18 mouse cellular contexts compared by ENCODE assay signal in the genomic region with DNA sequence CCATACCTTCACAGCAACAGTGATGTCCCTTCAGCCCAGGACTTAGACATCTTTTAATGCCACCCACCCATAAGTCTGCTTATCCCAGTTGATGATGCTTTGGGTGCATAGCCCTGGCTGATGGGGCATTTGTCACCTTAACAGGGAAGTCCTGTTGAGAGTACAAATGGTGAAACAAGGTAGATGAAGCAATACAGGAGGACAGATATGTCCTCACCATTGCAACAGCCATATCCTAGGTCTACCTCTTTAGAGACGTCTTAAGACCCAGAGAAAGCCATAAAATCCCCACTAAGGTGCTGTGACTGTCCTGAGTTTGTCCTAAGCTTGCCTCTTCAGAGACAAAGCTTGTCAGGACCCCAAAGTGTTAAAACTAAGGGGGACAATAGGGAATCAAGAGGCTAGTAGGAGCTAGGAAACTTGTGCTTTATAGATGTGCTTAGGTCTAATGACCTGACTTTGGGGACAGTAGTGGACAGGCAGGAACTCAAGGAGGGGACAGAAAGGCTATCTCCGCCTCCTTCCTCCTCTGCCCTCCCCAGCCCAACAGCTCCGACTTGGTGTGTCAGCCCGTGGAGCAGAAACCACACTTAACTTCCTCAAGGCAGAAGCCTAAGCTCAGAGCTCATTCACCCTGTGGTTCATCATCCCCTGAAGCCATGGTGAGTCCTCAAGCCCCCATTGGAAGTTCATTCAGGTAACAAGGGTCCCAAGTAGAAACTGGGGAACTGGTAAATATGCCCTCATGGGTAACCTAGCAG. TPM values are rescaled to one million over a fixed set of nuclear protein-coding genes. Genes with fewer than 3 reads are reported as not detected.
DNase-seq lines count a peak whose midpoint lies in the region; ATAC-seq and TF ChIP-seq lines count a peak whose summit lies in the region.
"Had no signal": no experiment of that assay in that cellular context is flagged by ENCODE, and none has a peak within 500 bp of the region (broad histone marks: within the 10 kb centered on the region; RNA-seq: fewer than 3 reads in every experiment).

Gene Pram1, plus strand, starts transcription at position 541 of the 761 bp plus-strand sequence.

- H3K27me3 ChIP-seq in spleen, adult 2 months (ENCODE audit: control insufficient read depth, insufficient read depth, low read length) = no peaks in the 10 kb centered on the region
- H3K27me3 ChIP-seq in liver, embryonic 16.5 days (ENCODE audit: control insufficient read depth, insufficient read depth, low read depth, low read length) = no peaks in the 10 kb centered on the region
- H3K27me3 ChIP-seq in midbrain, embryonic 13.5 days = no peaks in the 10 kb centered on the region
- H3K27me3 ChIP-seq: heart, embryonic 13.5 days; lung, embryonic 15.5 days; neural tube, embryonic 15.5 days had no signal

- H3K36me3 ChIP-seq in spleen, adult 2 months (ENCODE audit: control insufficient read depth, insufficient read depth, low read length) = no peaks in the 10 kb centered on the region
- H3K36me3 ChIP-seq in liver, embryonic 16.5 days (ENCODE audit: control insufficient read depth, insufficient read depth) = no peaks in the 10 kb centered on the region
- H3K36me3 ChIP-seq in midbrain, embryonic 13.5 days = peaks cover 45% of the 10 kb centered on the region

- no peak within 1 kb of the TSS for H3K4me2 ChIP-seq in liver, embryonic 16.5 days (ENCODE audit: low read depth, low read length)
- no peak within 1 kb of the TSS for H3K4me2 ChIP-seq in midbrain, embryonic 13.5 days (replicated peaks)
- H3K4me2 ChIP-seq: heart, embryonic 13.5 days; lung, embryonic 15.5 days; neural tube, embryonic 15.5 days had no signal

- ATAC-seq in erythroblast, adult 5-6 weeks (replicated peaks; ENCODE audit: low FRiP score, poor library complexity, severe bottlenecking) = no peak
- no peak; the same call in 1 of the 2 replicates for ATAC-seq in liver, embryonic 16.5 days (ENCODE audit: low read depth)
- ATAC-seq in midbrain, embryonic 13.5 days = no peak
- ATAC-seq: CD4-positive, CD25-positive, alpha-beta regulatory T cell, adult 4 months had no signal

- TF ChIP-seq POLR2A in spleen, adult 2 months (IDR thresholded peaks at IDR 0.05; ENCODE audit: low read depth, low read length) = no peak

- WGBS in spleen, adult 2 months = 37% methylated on average over 4 of the region's 4 CpGs
- WGBS in liver, embryonic 16.5 days (ENCODE audit: insufficient replicate concordance) = 42% methylated on average over 4 of the region's 4 CpGs
- 95% methylated on average over 4 of the region's 4 CpGs for WGBS in midbrain, embryonic 13.5 days

- H3K27ac ChIP-seq in spleen, adult 2 months (ENCODE audit: insufficient read depth, low read length) = no peak within 1 kb of the TSS
- H3K27ac ChIP-seq in liver, embryonic 16.5 days (ENCODE audit: low read length) = peak within 1 kb of the TSS; percentile 54
- no peak within 1 kb of the TSS for H3K27ac ChIP-seq in midbrain, embryonic 13.5 days
- H3K27ac ChIP-seq: heart, embryonic 13.5 days; hindbrain, embryonic 10.5 days; kidney, postnatal 0 days; lung, embryonic 15.5 days; midbrain, embryonic 10.5 days; neural tube, embryonic 15.5 days had no signal

- H3K4me3 ChIP-seq in spleen, adult 2 months (ENCODE audit: extremely low read depth, insufficient read depth, insufficient read length) = 0 out of 2 replicates have a peak within 1 kb of the TSS, but pooled peaks have one; percentile 5
- H3K4me3 ChIP-seq in liver, embryonic 16.5 days (ENCODE audit: low read depth, low read length) = peak within 1 kb of the TSS; percentile 32
- no peak within 1 kb of the TSS for H3K4me3 ChIP-seq in midbrain, embryonic 13.5 days (replicated peaks)
- H3K4me3 ChIP-seq: heart, embryonic 13.5 days; hindbrain, embryonic 10.5 days; lung, embryonic 15.5 days; midbrain, embryonic 10.5 days; neural tube, embryonic 15.5 days had no signal

- intact Hi-C loops in left cerebral cortex, postnatal 25 days (cut with DNase I) = no loop called here

- DNase-seq in spleen, adult 2 months (ENCODE audit: low read depth in 1 of 2, low spot score in 2 of 2) = no peak
- DNase-seq in spleen, postnatal 14 days (ENCODE audit: low spot score in 2 of 2) = no peak
- no peak for DNase-seq in left cerebral cortex, postnatal 25 days (ENCODE audit: low spot score in 2 of 2)
- no peak for DNase-seq in left cerebral cortex, adult 8-10 months (ENCODE audit: low spot score in 2 of 2)
- DNase-seq: adrenal gland, postnatal 25 days; cerebellum, postnatal 10 days; gastrocnemius, postnatal 10 days; retina, postnatal 1 day had no signal

- TF ChIP-seq CTCF in spleen, adult 2 months (IDR thresholded peaks at IDR 0.05; ENCODE audit: extremely low read depth, insufficient read depth, insufficient read length, insufficient replicate concordance) = no peak

- peak within 1 kb of the TSS; percentile 11; the same call in 1 of the 2 replicates for H3K9ac ChIP-seq in liver, embryonic 16.5 days (ENCODE audit: low read depth, low read length)
- no peak within 1 kb of the TSS for H3K9ac ChIP-seq in midbrain, embryonic 13.5 days (replicated peaks)
- H3K9ac ChIP-seq: heart, embryonic 13.5 days; lung, embryonic 15.5 days; neural tube, embryonic 15.5 days had no signal

- no peaks in the 10 kb centered on the region for H3K9me3 ChIP-seq in liver, embryonic 16.5 days (replicated peaks; ENCODE audit: control insufficient read depth, low read length)
- H3K9me3 ChIP-seq in midbrain, embryonic 13.5 days = no peaks in the 10 kb centered on the region
- H3K9me3 ChIP-seq: heart, embryonic 13.5 days; hindbrain, embryonic 10.5 days; lung, embryonic 15.5 days; midbrain, embryonic 10.5 days; neural tube, embryonic 15.5 days had no signal

- H3K4me1 ChIP-seq in spleen, adult 2 months (ENCODE audit: control insufficient read depth, insufficient read depth, insufficient read length) = no peaks in the 10 kb centered on the region
- H3K4me1 ChIP-seq in liver, embryonic 16.5 days (ENCODE audit: control insufficient read depth, low read depth, low read length) = peaks cover 6% of the 10 kb centered on the region
- no peaks in the 10 kb centered on the region for H3K4me1 ChIP-seq in midbrain, embryonic 13.5 days (replicated peaks)
- H3K4me1 ChIP-seq: lung, embryonic 15.5 days; midbrain, embryonic 10.5 days; neural tube, embryonic 15.5 days had no signal

RNA-seq across cellular contexts. Expression of gene Pram1, which starts in this region (rescaled TPM):
- 3.1 and 4.5 TPM in 2 replicates for polyA plus RNA-seq in spleen, adult 2 months (2012; rRNA removed)
- total RNA-seq in erythroblast, adult 5-6 weeks (2015; ENCODE audit: low replicate concordance) = 48.4 and 55.8 TPM in 2 replicates
- 6.3 and 12.6 TPM in 2 replicates for total RNA-seq in erythroblast, adult 5-6 weeks (2017; ENCODE audit: low replicate concordance)
- polyA plus RNA-seq in liver, embryonic 16.5 days (2015; fragmentation: Nextera tagmentation; extraction: Ambion mirVana) = 4.0 and 5.6 TPM in 2 replicates
- polyA plus RNA-seq in midbrain, embryonic 13.5 days (2015; fragmentation: Nextera tagmentation; extraction: Ambion mirVana) = 0.81 and 0.93 TPM in 2 replicates
- not detected for total RNA-seq in left cerebral cortex, postnatal 25 days (2021)
- total RNA-seq in left cerebral cortex, adult 8-10 months (2022) = under 1 TPM in 1 of 4 experiments, not detected in 3; 0.37 TPM

Comparison
In these comparisons a context has a peak if more than half of its experiments do, and no peak if none do; other contexts are left out.
1. RNA of gene Pram1 (total RNA-seq): 6.3 to 55.8 TPM in erythroblast, adult 5-6 weeks; not detected in left cerebral cortex, postnatal 25 days and 0.37 TPM in left cerebral cortex, adult 8-10 months; every median in the first group is over 4 times any median in the second.